Mouse (Mus musculus) lung, postnatal 14 days (tissue): ENCODE measurements around the gene Ctsg.
"Not testable (repeated sequence)": the region's sequence is repeated elsewhere in the genome, so short reads cannot be mapped to it uniquely, and the experiment has no call there.

Experiments used
- DNase-seq: peaks from one replicate; pipeline ENCODE4 v3.0.0; 2021

Ctsg gene

GRCm38 (mm10) chr14:56102386-56102785 is at the start of gene Ctsg:
Gene Ctsg, minus strand, starts transcription at chr14:56102574.
- DNase-seq, result no peak

DNA sequence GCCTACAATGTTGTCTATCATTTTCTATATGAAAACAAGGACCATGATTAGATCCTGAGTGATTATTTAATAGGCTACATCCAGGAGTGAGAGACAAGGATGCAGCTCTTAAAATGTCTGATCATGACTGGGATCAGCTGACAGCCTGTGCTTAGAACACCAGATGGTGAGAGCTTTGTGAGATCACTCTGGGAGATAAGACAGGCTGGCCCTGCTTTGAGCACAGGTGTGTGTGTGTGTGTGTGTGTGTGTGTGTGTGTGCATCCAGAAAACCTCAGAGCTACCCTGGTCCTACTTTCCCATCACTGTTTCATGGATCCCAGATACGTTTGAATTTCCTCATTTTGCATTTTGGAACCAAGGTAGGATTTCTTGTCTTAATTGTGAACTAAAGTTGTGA is 31.3 kb upstream of the Ctsg start:
- DNase-seq, result not testable (repeated sequence)

DNA sequence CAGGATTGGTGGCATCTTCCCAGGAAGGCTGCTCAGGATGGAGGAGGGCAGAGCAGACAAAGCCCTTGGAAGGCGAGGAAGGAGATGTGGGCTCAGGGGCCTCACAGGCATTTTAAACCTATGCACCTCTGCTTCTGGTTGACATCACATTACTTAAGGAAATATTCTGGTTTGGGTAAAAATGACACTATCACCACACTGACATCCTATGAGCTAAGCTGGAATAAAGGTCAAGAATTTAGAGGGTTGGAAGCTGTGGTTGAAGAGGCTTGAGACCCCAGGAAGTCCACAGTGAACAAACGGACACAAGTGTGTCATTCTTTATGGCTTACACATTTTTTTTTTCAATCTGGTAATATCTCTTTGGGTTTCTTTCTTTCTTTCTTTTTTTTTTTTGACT is 30.1 kb upstream of the Ctsg start, which contains the start of gene Gzmd:
Gene Gzmd (minus strand): TSS at position 101 of the 400 bp plus-strand sequence.
- not testable (repeated sequence) for DNase-seq

DNA sequence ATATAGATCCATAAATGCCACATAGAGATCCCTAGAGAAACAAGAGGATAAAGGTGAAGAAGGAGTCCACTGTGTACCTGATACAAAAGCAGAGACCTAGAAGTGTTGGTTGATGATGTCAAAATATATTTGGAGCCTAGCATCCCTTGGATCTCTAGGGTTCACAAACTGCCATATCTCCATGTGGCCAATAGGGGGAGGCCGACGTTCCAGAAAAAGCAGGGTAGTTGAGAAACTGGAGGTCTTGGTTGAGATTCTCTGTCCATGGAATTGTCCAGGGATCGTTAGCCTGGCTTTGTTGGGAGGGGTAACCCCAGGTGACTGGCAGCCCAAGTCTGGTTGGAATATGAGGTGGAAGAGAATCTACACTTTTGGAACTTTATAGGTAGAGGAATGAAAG is 26.0 kb upstream of the Ctsg start:
- DNase-seq, result no peak

GRCm38 (mm10) chr14:56123516-56123915 is 21.1 kb upstream of the Ctsg start:
- DNase-seq, result no peak

DNA sequence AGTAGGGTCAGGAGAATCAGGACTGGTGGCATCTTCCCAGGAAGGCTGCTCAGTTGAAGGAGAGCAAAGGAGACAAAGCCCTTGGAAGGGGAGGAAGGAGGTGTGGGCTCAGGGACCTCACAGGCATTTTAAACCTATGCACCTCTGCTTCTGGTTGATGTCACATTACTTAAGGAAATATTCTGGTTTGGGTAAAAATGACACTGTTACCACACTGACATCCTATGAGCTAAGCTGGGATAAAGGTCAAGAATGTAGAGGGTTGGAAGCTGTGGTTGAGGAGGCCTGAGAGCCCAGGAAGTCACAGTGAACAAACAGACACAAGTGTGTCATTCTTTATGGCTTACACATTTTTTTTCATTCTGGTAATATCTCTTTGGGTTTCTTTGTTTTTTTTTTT is 18.2 kb upstream of the Ctsg start, which contains the start of gene Gzme:
Gene Gzme (minus strand): TSS at position 101 of the 400 bp plus-strand sequence.
- no peak for DNase-seq

- not testable (repeated sequence) for DNase-seq
These were observed 13.3 kb upstream of the Ctsg start for GRCm38 (mm10) chr14:56115531-56116310.

GRCm38 (mm10) chr14:56105447-56106180 is 3.2 kb upstream of the Ctsg start:
- DNase-seq, result no peak

GRCm38 (mm10) chr14:56105016-56105415 is 2.6 kb upstream of the Ctsg start:
- no peak for DNase-seq

GRCm38 (mm10) chr14:56103452-56103851 is 1.1 kb upstream of the Ctsg start:
- no peak for DNase-seq

GRCm38 (mm10) chr14:56098940-56099339 is 3.4 kb downstream of the Ctsg start:
- DNase-seq, result no peak

DNA sequence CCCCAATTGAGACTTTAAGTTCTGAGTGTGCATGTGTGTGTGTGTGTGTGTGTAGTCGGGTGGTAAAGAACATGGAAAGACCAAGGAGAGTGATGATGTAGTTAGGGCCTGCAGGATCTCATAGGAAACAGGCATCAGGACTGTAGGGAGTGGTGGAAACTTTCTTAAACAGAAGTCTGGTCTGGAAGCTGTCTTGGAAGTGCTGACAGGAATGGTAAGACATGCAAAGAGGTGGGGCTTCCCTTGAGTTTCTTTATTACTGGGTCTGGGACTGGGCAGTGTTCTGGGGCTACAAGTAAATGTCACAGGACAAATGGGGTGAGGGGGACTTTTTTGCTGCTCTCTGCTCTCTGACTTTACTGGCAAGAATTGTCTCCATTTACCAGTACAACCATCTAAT is 4.8 kb downstream of the Ctsg start:
- DNase-seq, result no peak

GRCm38 (mm10) chr14:56093353-56093752 is 9.0 kb downstream of the Ctsg start:
- no peak for DNase-seq

- no peak for DNase-seq
These were observed 15.7 kb downstream of the Ctsg start for GRCm38 (mm10) chr14:56086711-56087110.

DNA sequence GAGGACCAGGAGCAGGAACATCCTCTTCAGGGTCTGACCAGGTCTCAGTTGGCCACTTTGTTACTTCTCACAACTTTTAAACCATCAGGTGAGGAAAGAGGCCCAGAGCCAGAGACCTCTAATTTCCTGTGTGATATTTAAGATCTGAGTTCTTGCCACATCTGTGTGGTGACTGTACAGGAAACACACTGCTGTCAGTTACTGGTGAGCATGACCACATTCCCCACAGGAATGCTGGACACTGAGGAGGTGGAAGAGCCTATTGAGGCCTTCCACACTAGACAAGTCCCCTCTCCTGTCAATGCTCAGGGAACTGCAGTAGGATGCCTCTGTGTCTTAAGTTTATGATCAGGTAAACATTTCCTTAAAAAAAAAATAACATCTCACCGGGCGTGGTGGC is 17.2 kb downstream of the Ctsg start, which contains the start of gene Mcpt8:
Gene Mcpt8 (minus strand): TSS at position 107 of the 400 bp plus-strand sequence.
- no peak for DNase-seq

GRCm38 (mm10) chr14:56082016-56082415 is 20.4 kb downstream of the Ctsg start:
- DNase-seq, result no peak

DNA sequence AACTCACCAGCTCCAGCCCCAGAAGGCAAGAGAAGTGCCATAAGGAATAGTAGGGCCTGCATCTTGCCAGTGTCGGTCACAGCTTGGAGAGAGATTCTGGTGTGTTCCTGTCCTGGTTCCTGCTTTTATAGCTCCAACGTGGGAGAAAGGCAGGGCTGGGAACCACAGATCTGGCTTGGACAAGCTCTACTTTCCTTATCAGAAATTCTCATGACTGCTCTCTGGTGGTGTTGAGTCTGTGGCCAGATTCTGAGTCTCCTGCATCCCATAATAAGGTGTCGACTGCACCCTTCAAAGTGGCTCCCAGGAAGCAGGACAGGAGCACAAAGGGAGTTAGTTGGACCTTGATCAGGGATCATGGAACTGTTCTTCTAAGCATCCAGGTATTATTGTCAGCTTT is 40.2 kb downstream of the Ctsg start, which contains the start of gene Mcpt4:
Gene Mcpt4 (minus strand): TSS at position 101 of the 400 bp plus-strand sequence.
- DNase-seq, result not testable (repeated sequence)

- no peak for DNase-seq
These were observed 44.7 kb downstream of the Ctsg start for GRCm38 (mm10) chr14:56057722-56058121.

- no peak for DNase-seq
These were observed 47.0 kb downstream of the Ctsg start for GRCm38 (mm10) chr14:56055408-56055807.
